Mouse (Mus musculus): ENCODE measurements around the gene Rp9.

Gene Rp9

GRCm38 (mm10) chr9:22469643-22470042 lies at the start of gene Rp9:
Gene Rp9 (minus strand): TSS chr9:22469743.
- no peak for DNase-seq (ENCODE audit: low read depth, low spot score)

- peak; percentile 72 for DNase-seq (ENCODE audit: low read depth, low spot score)
Measured at GRCm38 (mm10) chr9:22518394-22519041, 49.0 kb upstream of the Rp9 start.

GRCm38 (mm10) chr9:22515076-22515475 lies 45.5 kb upstream of the Rp9 start:
- DNase-seq (ENCODE audit: low read depth, low spot score): no peak

- no peak for DNase-seq (ENCODE audit: low read depth, low spot score)
Measured at GRCm38 (mm10) chr9:22505574-22505973, 36.0 kb upstream of the Rp9 start.

GRCm38 (mm10) chr9:22503581-22503980 lies 34.0 kb upstream of the Rp9 start:
- no peak for DNase-seq (ENCODE audit: low read depth, low spot score)

- no peak for DNase-seq (ENCODE audit: low read depth, low spot score)
Measured at GRCm38 (mm10) chr9:22502972-22503371, 33.4 kb upstream of the Rp9 start.

GRCm38 (mm10) chr9:22497021-22497767 lies 27.7 kb upstream of the Rp9 start:
- DNase-seq (ENCODE audit: low read depth, low spot score): no peak

GRCm38 (mm10) chr9:22495133-22495532 lies 25.6 kb upstream of the Rp9 start:
- DNase-seq (ENCODE audit: low read depth, low spot score): peak; percentile 55

- DNase-seq (ENCODE audit: low read depth, low spot score): peak; percentile 68
Measured at GRCm38 (mm10) chr9:22494203-22494807, 24.8 kb upstream of the Rp9 start.

GRCm38 (mm10) chr9:22488963-22489362 lies 19.4 kb upstream of the Rp9 start:
- no peak for DNase-seq (ENCODE audit: low read depth, low spot score)

GRCm38 (mm10) chr9:22486211-22486610 lies 16.7 kb upstream of the Rp9 start:
- peak; percentile 87 for DNase-seq (ENCODE audit: low read depth, low spot score)

- no peak for DNase-seq (ENCODE audit: low read depth, low spot score)
Measured at GRCm38 (mm10) chr9:22484562-22485308, 15.2 kb upstream of the Rp9 start.

GRCm38 (mm10) chr9:22483866-22484561 lies 14.5 kb upstream of the Rp9 start:
- DNase-seq (ENCODE audit: low read depth, low spot score): no peak

- peak; percentile 88 for DNase-seq (ENCODE audit: low read depth, low spot score)
Measured at GRCm38 (mm10) chr9:22478946-22479345, 9.4 kb upstream of the Rp9 start.

GRCm38 (mm10) chr9:22476265-22476664 lies 6.7 kb upstream of the Rp9 start:
- DNase-seq (ENCODE audit: low read depth, low spot score): peak; percentile 27

- DNase-seq (ENCODE audit: low read depth, low spot score): peak; percentile 99
Measured at GRCm38 (mm10) chr9:22475424-22475868, 5.9 kb upstream of the Rp9 start, which contains the start of gene Bbs9. Gene Bbs9 (plus strand): TSS chr9:22475715.

- no peak for DNase-seq (ENCODE audit: low read depth, low spot score)
Measured at GRCm38 (mm10) chr9:22468899-22469259, 664 bp downstream of the Rp9 start.

- DNase-seq (ENCODE audit: low read depth, low spot score): peak; percentile 88
Measured at GRCm38 (mm10) chr9:22468170-22468898, 1.2 kb downstream of the Rp9 start.

GRCm38 (mm10) chr9:22467371-22468169 lies 2.0 kb downstream of the Rp9 start:
- DNase-seq (ENCODE audit: low read depth, low spot score): peak; percentile 69

- no peak for DNase-seq (ENCODE audit: low read depth, low spot score)
Measured at GRCm38 (mm10) chr9:22466212-22466611, 3.3 kb downstream of the Rp9 start.

All from R1 (cell line).